8 mouse cellular contexts compared by ENCODE assay signal in genomic region chr7:44971142-44971541, GRCm38 (mm10). TPM values are rescaled to one million over a fixed set of nuclear protein-coding genes. Genes with fewer than 3 reads are reported as not detected.
A peak's percentile ranks its signal among the peaks of the same experiment; 100 is the strongest.
DNase-seq lines count a peak whose midpoint lies in the region; ATAC-seq and TF ChIP-seq lines count a peak whose summit lies in the region.

No protein-coding gene starts in this region.

- no peak for ATAC-seq in lung, embryonic 14.5 days (ENCODE audit: insufficient read depth)
- no peak for ATAC-seq in forebrain, embryonic 15.5 days (replicated peaks)
- no peak for ATAC-seq in limb, embryonic 13.5 days (ENCODE audit: low FRiP score, low read depth)

- peak overlapping the region; percentile 77 for H3K4me2 ChIP-seq in lung, embryonic 14.5 days
- peak overlapping the region; percentile 95 for H3K4me2 ChIP-seq in forebrain, embryonic 15.5 days (replicated peaks)
- H3K4me2 ChIP-seq in limb, embryonic 13.5 days (replicated peaks): peak overlapping the region; percentile 73

- peaks cover 11% of the 10 kb centered on the region; the same call in 1 of the 2 replicates for H3K36me3 ChIP-seq in lung, embryonic 14.5 days (ENCODE audit: insufficient read depth)
- H3K36me3 ChIP-seq in forebrain, embryonic 15.5 days: peaks cover 19% of the 10 kb centered on the region
- H3K36me3 ChIP-seq in limb, embryonic 13.5 days: peaks cover 19% of the 10 kb centered on the region

- 57% methylated on average over 7 of the region's 7 CpGs for WGBS in lung, embryonic 14.5 days
- WGBS in forebrain, embryonic 15.5 days: 67% methylated on average over 7 of the region's 7 CpGs
- WGBS in limb, embryonic 13.5 days: 70% methylated on average over 7 of the region's 7 CpGs
- 66% methylated on average over 7 of the region's 7 CpGs for WGBS in olfactory bulb, adult 2 months

- no peaks in the 10 kb centered on the region; the same call in 1 of the 2 replicates for H3K4me1 ChIP-seq in lung, embryonic 14.5 days (ENCODE audit: insufficient read depth)
- peaks cover 50% of the 10 kb centered on the region for H3K4me1 ChIP-seq in forebrain, embryonic 15.5 days
- H3K4me1 ChIP-seq in limb, embryonic 13.5 days: peaks cover 35% of the 10 kb centered on the region
- H3K4me1 ChIP-seq in olfactory bulb, adult 2 months (ENCODE audit: control insufficient read depth, insufficient read depth, low read length): peaks cover 32% of the 10 kb centered on the region

- no peaks in the 10 kb centered on the region for H3K27me3 ChIP-seq in lung, embryonic 14.5 days (ENCODE audit: insufficient read depth, low read length)
- H3K27me3 ChIP-seq in forebrain, embryonic 15.5 days: no peaks in the 10 kb centered on the region
- no peaks in the 10 kb centered on the region for H3K27me3 ChIP-seq in limb, embryonic 13.5 days

- peak overlapping the region; percentile 59; the same call in 1 of the 2 replicates for H3K9ac ChIP-seq in lung, embryonic 14.5 days
- peak overlapping the region; percentile 56 for H3K9ac ChIP-seq in forebrain, embryonic 15.5 days (replicated peaks)
- H3K9ac ChIP-seq in limb, embryonic 13.5 days: peak overlapping the region; percentile 69

- TF ChIP-seq CTCF in lung, embryonic 14.5 days (IDR thresholded peaks at IDR 0.05; ENCODE audit: low read depth): no peak
- TF ChIP-seq CTCF in olfactory bulb, adult 2 months (IDR thresholded peaks at IDR 0.05; ENCODE audit: insufficient read depth, low read depth, low read length): no peak

- intact Hi-C loops in left cerebral cortex, postnatal 14 days (cut with DNase I): loop anchor here (5.0 kb wide), 1 partner anchor 44 kb away; the partner anchor contains the start of gene Ap2a1

- no peak for TF ChIP-seq POLR2A in olfactory bulb, adult 2 months (IDR thresholded peaks at IDR 0.05; ENCODE audit: insufficient read depth, low read depth, low read length)

- H3K4me3 ChIP-seq in lung, embryonic 14.5 days (ENCODE audit: low read depth, low read length): peak overlapping the region; percentile 55
- peak overlapping the region; percentile 68 for H3K4me3 ChIP-seq in forebrain, embryonic 15.5 days
- H3K4me3 ChIP-seq in limb, embryonic 13.5 days: peak overlapping the region; percentile 55
- peak overlapping the region; percentile 55; the same call in 1 of the 2 replicates for H3K4me3 ChIP-seq in olfactory bulb, adult 2 months (ENCODE audit: insufficient read depth, low read depth, low read length)

- H3K27ac ChIP-seq in lung, embryonic 14.5 days (ENCODE audit: low read depth): no peak overlapping the region
- peak overlapping the region; percentile 90 for H3K27ac ChIP-seq in forebrain, embryonic 15.5 days (replicated peaks)
- peak overlapping the region; percentile 85; the same call in 1 of the 2 replicates for H3K27ac ChIP-seq in limb, embryonic 13.5 days
- H3K27ac ChIP-seq in olfactory bulb, adult 2 months (ENCODE audit: insufficient read depth, low read depth, low read length): no peak overlapping the region

- H3K9me3 ChIP-seq in lung, embryonic 14.5 days (ENCODE audit: low read depth, low read length): no peaks in the 10 kb centered on the region
- no peaks in the 10 kb centered on the region for H3K9me3 ChIP-seq in forebrain, embryonic 15.5 days
- no peaks in the 10 kb centered on the region for H3K9me3 ChIP-seq in limb, embryonic 13.5 days

- no peak for DNase-seq in lung, embryonic 14.5 days
- no peak for DNase-seq in lung, postnatal 10 days
- DNase-seq in left cerebral cortex, postnatal 14 days (ENCODE audit: low spot score in 2 of 2): no peak
- DNase-seq in right cerebral cortex, postnatal 14 days: no peak
- DNase-seq in kidney, postnatal 25 days: no peak

RNA-seq across cellular contexts. Expression of gene Cpt1c, which starts 3.5 kb away (rescaled TPM):
- 14.9 and 15.5 TPM in 2 replicates for polyA plus RNA-seq in lung, embryonic 14.5 days (2014; fragmentation: Nextera tagmentation; extraction: Ambion mirVana)
- polyA plus RNA-seq in forebrain, embryonic 15.5 days (2015; fragmentation: Nextera tagmentation; extraction: Ambion mirVana): 48.2 and 51.6 TPM in 2 replicates
- 33.9 and 35.0 TPM in 2 replicates for polyA plus RNA-seq in limb, embryonic 13.5 days (2015; fragmentation: Nextera tagmentation; extraction: Ambion mirVana)
- polyA plus RNA-seq in olfactory bulb, adult 2 months (2012; ENCODE audit: insufficient read depth, insufficient read length, low replicate concordance, missing spikeins): not detected in 2 replicates
- 100 to 1,000 TPM in 1 of 2 experiments, 10 to 100 TPM in 1; 97.4 to 101 TPM for total RNA-seq in left cerebral cortex, postnatal 14 days (2021)

RNA-seq across cellular contexts. Expression of gene Prmt1, which starts 15.2 kb away (rescaled TPM):
- 228 and 238 TPM in 2 replicates for polyA plus RNA-seq in lung, embryonic 14.5 days (2014; fragmentation: Nextera tagmentation; extraction: Ambion mirVana)
- polyA plus RNA-seq in forebrain, embryonic 15.5 days (2015; fragmentation: Nextera tagmentation; extraction: Ambion mirVana): 703 and 728 TPM in 2 replicates
- 670 and 703 TPM in 2 replicates for polyA plus RNA-seq in limb, embryonic 13.5 days (2015; fragmentation: Nextera tagmentation; extraction: Ambion mirVana)
- not detected in 2 replicates for polyA plus RNA-seq in olfactory bulb, adult 2 months (2012; ENCODE audit: insufficient read depth, insufficient read length, low replicate concordance, missing spikeins)
- 100 to 1,000 TPM; 166 to 183 TPM for total RNA-seq in left cerebral cortex, postnatal 14 days (2021)

RNA-seq across cellular contexts. Expression of gene Irf3, which starts 26.3 kb away (rescaled TPM):
- 78.7 and 83.0 TPM in 2 replicates for polyA plus RNA-seq in lung, embryonic 14.5 days (2014; fragmentation: Nextera tagmentation; extraction: Ambion mirVana)
- 62.6 and 66.6 TPM in 2 replicates for polyA plus RNA-seq in forebrain, embryonic 15.5 days (2015; fragmentation: Nextera tagmentation; extraction: Ambion mirVana)
- 94.6 and 96.8 TPM in 2 replicates for polyA plus RNA-seq in limb, embryonic 13.5 days (2015; fragmentation: Nextera tagmentation; extraction: Ambion mirVana)
- polyA plus RNA-seq in olfactory bulb, adult 2 months (2012; ENCODE audit: insufficient read depth, insufficient read length, low replicate concordance, missing spikeins): not detected in 2 replicates
- total RNA-seq in left cerebral cortex, postnatal 14 days (2021): 10 to 100 TPM; 26.7 to 30.4 TPM

RNA-seq across cellular contexts. Expression of gene Bcl2l12, which starts 27.4 kb away (rescaled TPM):
- polyA plus RNA-seq in lung, embryonic 14.5 days (2014; fragmentation: Nextera tagmentation; extraction: Ambion mirVana): 69.9 and 76.9 TPM in 2 replicates
- polyA plus RNA-seq in forebrain, embryonic 15.5 days (2015; fragmentation: Nextera tagmentation; extraction: Ambion mirVana): 19.2 and 21.8 TPM in 2 replicates
- 77.3 and 78.4 TPM in 2 replicates for polyA plus RNA-seq in limb, embryonic 13.5 days (2015; fragmentation: Nextera tagmentation; extraction: Ambion mirVana)
- not detected in 2 replicates for polyA plus RNA-seq in olfactory bulb, adult 2 months (2012; ENCODE audit: insufficient read depth, insufficient read length, low replicate concordance, missing spikeins)
- 1 to 10 TPM; 2.7 to 3.3 TPM for total RNA-seq in left cerebral cortex, postnatal 14 days (2021)

RNA-seq across cellular contexts. Expression of gene Tsks, which starts 28.1 kb away (rescaled TPM):
- 0.11 and 0.14 TPM in 2 replicates for polyA plus RNA-seq in lung, embryonic 14.5 days (2014; fragmentation: Nextera tagmentation; extraction: Ambion mirVana)
- not detected in 2 replicates for polyA plus RNA-seq in forebrain, embryonic 15.5 days (2015; fragmentation: Nextera tagmentation; extraction: Ambion mirVana)
- polyA plus RNA-seq in limb, embryonic 13.5 days (2015; fragmentation: Nextera tagmentation; extraction: Ambion mirVana): 0.23 and 0.25 TPM in 2 replicates
- not detected in 2 replicates for polyA plus RNA-seq in olfactory bulb, adult 2 months (2012; ENCODE audit: insufficient read depth, insufficient read length, low replicate concordance, missing spikeins)
- total RNA-seq in left cerebral cortex, postnatal 14 days (2021): 1 to 10 TPM; 2.6 to 2.8 TPM

Comparison
In these comparisons a context has a peak if more than half of its experiments do, and no peak if none do; other contexts are left out.
1. H3K27ac ChIP-seq: peak in forebrain, embryonic 15.5 days (single experiment) and limb, embryonic 13.5 days (single experiment); none in lung, embryonic 14.5 days (single experiment) and olfactory bulb, adult 2 months (single experiment).
2. RNA of gene Cpt1c, which starts 3.5 kb away (polyA plus RNA-seq): 48.2 to 51.6 TPM in forebrain, embryonic 15.5 days, 33.9 to 35.0 TPM in limb, embryonic 13.5 days and 14.9 to 15.5 TPM in lung, embryonic 14.5 days; not detected in olfactory bulb, adult 2 months; every median in the first group is over 10 times any median in the second.
3. Peak in every context shown above with its lines, with median percentiles within 50 percentile points of each other: H3K4me2 ChIP-seq, H3K4me3 ChIP-seq and H3K9ac ChIP-seq.